Mouse (Mus musculus) liver, postnatal 0 days (tissue): Measurements from ENCODE around the gene Ddx1.

ENCODE experiments used
- CTCF ChIP-seq: sonication (generic); IDR thresholded peaks from 2 replicates; pipeline ENCODE4 v1.5.1; 2016; ENCODE audit warnings: antibody characterized with exemption, low read depth
- EP300 ChIP-seq: IDR thresholded peaks from 2 replicates; pipeline ENCODE4 v1.6.1; 2016; ENCODE audit warnings: antibody characterized with exemption, low read depth, mild to moderate bottlenecking

DNA sequence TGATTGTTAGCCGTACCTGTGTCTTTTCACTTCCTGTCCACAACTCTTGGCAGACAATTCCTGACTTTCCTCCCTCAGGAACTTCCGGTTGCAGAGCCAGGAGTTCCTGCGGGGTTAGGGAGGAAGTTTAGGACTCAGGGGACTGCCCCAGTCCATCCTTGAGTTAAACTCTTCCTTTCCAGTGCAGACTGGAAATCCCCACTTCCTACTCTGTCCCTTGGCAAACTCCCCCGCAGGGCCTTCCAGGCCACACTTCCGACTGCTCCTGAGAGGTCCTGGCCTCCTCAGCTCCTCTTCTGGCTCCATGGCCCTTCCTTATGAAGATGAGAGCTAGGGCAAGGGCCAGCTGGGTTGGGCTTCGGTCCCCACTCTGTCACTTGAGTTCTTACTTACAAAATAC lies 71.4 kb downstream of the Ddx1 start:
- TF ChIP-seq CTCF (no peak), EP300 (no peak)
